Mouse (Mus musculus) hindbrain, embryonic 11.5 days (tissue): Measurements from ENCODE around the gene Smap2. TPM values are rescaled to one million over a fixed set of nuclear protein-coding genes. Genes with fewer than 3 reads are reported as not detected.

Experiments used
- ATAC-seq: fragments of 200-750 bp; cut with Nextera tagmentation; 2 replicates; pipeline ENCODE4 v1.8.0; 2017; ENCODE audit warnings: mild to moderate bottlenecking, moderate TSS enrichment, moderate library complexity; ENCODE audit not compliant: low FRiP score
- DNase-seq: peaks from one replicate; pipeline ENCODE4 v3.0.0-alpha.2; 2015; ENCODE audit warnings: low spot score
- H3K27ac ChIP-seq: fragments of 300-500 bp; sonication (generic); 2 replicates; pipeline ENCODE4 v1.5.1; 2014; ENCODE audit warnings: mild to moderate bottlenecking, low read depth, low read length
- H3K27me3 ChIP-seq: fragments of 300-500 bp; sonication (generic); 2 replicates; pipeline ENCODE4 v1.6.1; 2014; ENCODE audit warnings: mild to moderate bottlenecking, low read length, moderate library complexity, mixed read lengths; ENCODE audit not compliant: control insufficient read depth, insufficient read depth
- H3K36me3 ChIP-seq: fragments of 300-500 bp; sonication (generic); 2 replicates; pipeline ENCODE4 v1.6.1; 2014; ENCODE audit warnings: mild to moderate bottlenecking, low read length, moderate library complexity, mixed read lengths; ENCODE audit not compliant: control insufficient read depth, insufficient read depth
- H3K4me1 ChIP-seq: fragments of 300-500 bp; sonication (generic); replicated peaks from 2 replicates; pipeline ENCODE4 v1.6.1; 2014; ENCODE audit warnings: low read length, mixed read lengths; ENCODE audit not compliant: control insufficient read depth, insufficient read depth
- H3K4me2 ChIP-seq: fragments of 300-500 bp; sonication (generic); replicated peaks from 2 replicates; pipeline ENCODE4 v1.6.1; 2014; ENCODE audit warnings: mild to moderate bottlenecking, low read depth, low read length
- H3K4me3 ChIP-seq: fragments of 300-500 bp; sonication (generic); 2 replicates; pipeline ENCODE4 v1.5.1; 2014; ENCODE audit warnings: low read depth, low read length
- H3K9ac ChIP-seq: fragments of 300-500 bp; sonication (generic); 2 replicates; pipeline ENCODE4 v1.6.1; 2014; ENCODE audit warnings: low read depth, low read length
- H3K9me3 ChIP-seq: fragments of 300-500 bp; sonication (generic); 2 replicates; pipeline ENCODE4 v1.6.1; 2016; ENCODE audit warnings: low read length; ENCODE audit not compliant: control insufficient read depth
- WGBS: fragments of 180-500 bp; shearing (Covaris S2); extraction: QIAGEN DNeasy Blood & Tissue Kit; methylation state at CpG from one replicate; pipeline ENCODE4 v1.1.7; 2014; 5-methylcytosine and 5-hydroxymethylcytosine counted together
- polyA plus RNA-seq: library from polyadenylated mRNA; unstranded; fragments of >200 nt; fragmentation: Nextera tagmentation; extraction: Ambion mirVana; gene quantifications from 2 replicates; pipeline ENCODE4 v1.2.1, GENCODE M21; 2014

Smap2 gene
- polyA plus RNA-seq, 1 experiment from 2014 or later, result 21.9 TPM

GRCm38 (mm10) chr4:121014594-121015267 is 2.3 kb downstream of the Smap2 start:
- no peak for ATAC-seq
- H3K4me2 ChIP-seq, result no peak overlapping the region

GRCm38 (mm10) chr4:121010770-121011549 is 6.1 kb downstream of the Smap2 start:
- Histone ChIP-seq H3K27ac (no peak overlapping the region), H3K9me3 (no peaks in the 10 kb centered on the region), H3K4me3 (no peak overlapping the region), H3K9ac (no peak overlapping the region), H3K36me3 (no peaks in the 10 kb centered on the region), H3K4me2 (no peak overlapping the region), H3K27me3 (no peaks in the 10 kb centered on the region), H3K4me1 (no peaks in the 10 kb centered on the region)
- DNase-seq (no peak), ATAC-seq (no peak)
- WGBS, result 85% methylated on average over 11 of the region's 11 CpGs

More at GRCm38 (mm10) chr4:121014594-121015267, 2.3 kb downstream of the Smap2 start:
- no peaks in the 10 kb centered on the region for H3K36me3 ChIP-seq
- DNase-seq, result no peak
- no peak overlapping the region for H3K27ac ChIP-seq
- no peaks in the 10 kb centered on the region for H3K27me3 ChIP-seq
- no peak overlapping the region for H3K4me3 ChIP-seq
- H3K9ac ChIP-seq, result no peak overlapping the region
- WGBS, result 85% methylated on average over 10 of the region's 10 CpGs
- H3K9me3 ChIP-seq, result no peaks in the 10 kb centered on the region
- no peaks in the 10 kb centered on the region for H3K4me1 ChIP-seq

DNA sequence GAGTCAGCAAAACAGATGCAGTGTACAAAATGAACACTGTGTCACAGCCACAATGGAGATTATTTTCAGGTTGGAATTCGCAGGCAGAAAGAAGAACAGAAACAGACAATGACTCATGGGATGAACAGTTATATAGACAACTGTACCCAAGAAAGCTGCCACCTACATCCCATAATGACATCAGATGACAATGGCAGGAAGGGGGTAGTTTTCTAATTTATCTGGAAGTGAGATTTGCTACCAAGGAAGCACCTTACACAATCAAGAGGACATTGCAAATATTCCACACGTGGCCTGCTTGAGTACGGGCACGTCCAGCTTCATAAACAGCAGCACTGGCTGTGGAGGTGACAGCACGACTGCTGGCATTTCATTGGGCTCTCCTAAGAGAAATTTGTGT is 7.9 kb downstream of the Smap2 start:
- DNase-seq, result no peak
- Histone ChIP-seq H3K4me2 (no peak overlapping the region), H3K27ac (no peak overlapping the region), H3K9ac (no peak overlapping the region), H3K9me3 (no peaks in the 10 kb centered on the region), H3K4me3 (no peak overlapping the region), H3K4me1 (no peaks in the 10 kb centered on the region), H3K27me3 (no peaks in the 10 kb centered on the region), H3K36me3 (no peaks in the 10 kb centered on the region)
- 84% methylated on average over 5 of the region's 5 CpGs for WGBS
- ATAC-seq, result no peak

DNA sequence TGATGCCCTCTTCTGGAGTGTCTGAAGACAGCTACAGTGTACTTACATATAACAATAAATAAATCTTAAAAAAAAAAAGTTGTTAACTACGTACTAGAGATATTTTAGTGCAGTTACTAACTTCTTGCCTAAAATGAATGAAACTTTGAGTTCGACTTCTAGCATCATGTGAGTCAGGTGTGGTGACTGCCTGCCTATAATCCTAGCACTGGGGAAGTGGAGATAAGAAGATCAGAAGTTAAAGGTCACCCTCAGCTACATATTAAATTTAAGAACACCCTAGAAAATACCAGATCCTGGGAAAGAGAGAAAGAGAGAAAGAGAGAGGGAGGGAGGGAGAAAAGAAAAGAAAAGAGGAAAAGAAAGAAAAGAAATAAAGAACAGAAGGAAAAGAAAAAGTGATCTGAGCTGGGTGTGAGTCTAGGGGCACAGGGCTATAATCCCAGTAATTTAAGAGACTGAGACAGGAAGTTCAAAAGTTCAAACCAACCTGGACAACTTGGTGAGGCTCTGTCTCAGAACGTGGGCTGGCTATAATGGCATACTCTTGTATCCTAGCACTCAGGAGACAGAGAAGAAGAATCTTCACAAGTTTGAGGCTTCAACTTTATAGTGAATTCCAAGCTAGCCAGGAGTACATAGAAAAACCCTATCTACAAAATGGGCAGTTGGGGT is 8.8 kb downstream of the Smap2 start:
- Histone ChIP-seq H3K27me3 (no peaks in the 10 kb centered on the region), H3K36me3 (no peaks in the 10 kb centered on the region), H3K9ac (no peak overlapping the region), H3K27ac (no peak overlapping the region), H3K4me3 (no peak overlapping the region), H3K9me3 (no peaks in the 10 kb centered on the region), H3K4me1 (peaks cover 3% of the 10 kb centered on the region), H3K4me2 (no peak overlapping the region)
- WGBS, result 85% methylated on average over 3 of the region's 3 CpGs
- no peak for DNase-seq
- ATAC-seq, result no peak

DNA sequence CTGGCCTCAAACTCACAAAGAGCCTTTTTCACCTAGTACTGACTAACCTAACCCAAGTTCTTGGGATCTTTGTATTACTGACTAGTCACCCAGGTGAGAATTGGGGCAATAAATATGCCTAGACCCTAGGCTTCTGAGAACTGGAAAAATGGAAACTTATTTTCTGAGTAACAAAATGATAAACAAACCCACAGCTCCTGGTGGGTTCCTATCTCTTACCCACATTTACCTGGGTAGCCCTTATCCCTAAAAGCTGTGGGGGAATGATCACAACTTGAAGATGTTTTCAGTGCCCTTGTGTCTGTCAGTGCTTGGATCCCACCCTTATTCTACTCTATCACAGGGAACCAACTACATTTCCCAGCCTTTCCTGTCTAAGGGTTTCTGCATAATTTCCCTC is 10.0 kb downstream of the Smap2 start:
- DNase-seq (no peak), ATAC-seq (no peak)
- Histone ChIP-seq H3K27me3 (no peaks in the 10 kb centered on the region), H3K9ac (no peak overlapping the region), H3K4me3 (no peak overlapping the region), H3K9me3 (no peaks in the 10 kb centered on the region), H3K4me1 (peaks cover 3% of the 10 kb centered on the region), H3K27ac (no peak overlapping the region), H3K36me3 (no peaks in the 10 kb centered on the region), H3K4me2 (no peak overlapping the region)

DNA sequence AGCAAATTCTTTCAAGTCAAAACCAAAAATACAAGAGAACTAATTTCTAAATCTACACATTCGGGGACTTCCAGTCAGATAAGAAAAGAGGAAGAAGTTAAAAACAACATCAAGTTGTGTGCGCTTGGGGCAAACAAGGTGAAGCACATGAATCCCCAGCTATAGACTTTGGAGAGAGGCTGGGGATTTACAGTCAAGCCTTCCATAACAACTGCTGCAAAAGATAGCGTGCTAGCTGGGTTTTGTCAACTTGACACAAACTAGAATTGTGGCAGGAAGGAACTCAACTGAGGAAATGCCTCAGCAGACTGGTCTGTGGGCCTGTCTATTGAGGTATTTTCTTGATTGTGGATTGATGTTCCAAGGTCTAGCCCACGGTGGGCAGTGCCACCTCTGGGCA is 12.4 kb downstream of the Smap2 start:
- Histone ChIP-seq H3K9ac (no peak overlapping the region), H3K9me3 (no peaks in the 10 kb centered on the region), H3K4me2 (no peak overlapping the region), H3K4me1 (peaks cover 3% of the 10 kb centered on the region), H3K27me3 (no peaks in the 10 kb centered on the region), H3K36me3 (no peaks in the 10 kb centered on the region), H3K4me3 (no peak overlapping the region), H3K27ac (no peak overlapping the region)
- 82% methylated on average over 4 of the region's 4 CpGs for WGBS
- DNase-seq, result no peak
- ATAC-seq, result no peak

DNA sequence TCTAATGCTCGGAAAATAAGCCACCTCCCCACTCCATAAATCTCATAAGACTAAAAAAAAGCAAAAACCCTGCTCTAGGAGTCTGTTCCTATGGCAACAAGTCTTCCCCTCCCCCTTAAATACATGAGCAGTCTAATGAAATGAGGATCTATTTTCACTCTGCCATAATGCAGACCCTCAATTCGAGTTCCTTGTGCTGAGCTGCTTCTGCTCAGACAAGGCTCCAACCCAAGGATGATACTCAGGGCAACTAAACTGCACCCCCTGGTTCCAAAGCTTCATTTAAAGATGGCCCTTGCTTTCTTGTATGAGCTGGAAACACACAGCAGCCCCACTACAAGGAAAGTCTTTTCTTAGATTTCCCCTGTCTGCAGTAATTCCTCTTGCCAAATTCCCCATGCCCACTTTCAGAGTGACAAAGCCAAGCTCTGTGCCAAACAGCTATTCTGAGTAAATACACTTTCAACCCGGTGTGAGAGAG is 13.4 kb downstream of the Smap2 start:
- Histone ChIP-seq H3K9ac (no peak overlapping the region), H3K4me1 (peaks cover 3% of the 10 kb centered on the region), H3K27me3 (no peaks in the 10 kb centered on the region), H3K4me2 (no peak overlapping the region), H3K36me3 (no peaks in the 10 kb centered on the region), H3K4me3 (no peak overlapping the region), H3K9me3 (no peaks in the 10 kb centered on the region), H3K27ac (peak overlapping the region; percentile 53)
- peak; percentile 34 for DNase-seq
- 39% methylated on average over 3 of the region's 3 CpGs for WGBS
- ATAC-seq, result peak; percentile 48

- 19% methylated on average over 8 of the region's 8 CpGs for WGBS
- Histone ChIP-seq H3K9ac (no peak overlapping the region), H3K36me3 (no peaks in the 10 kb centered on the region), H3K4me3 (no peak overlapping the region), H3K27me3 (no peaks in the 10 kb centered on the region), H3K4me2 (no peak overlapping the region), H3K27ac (peak overlapping the region; percentile 75; the same call in 1 of the 2 replicates), H3K9me3 (no peaks in the 10 kb centered on the region), H3K4me1 (peaks cover 3% of the 10 kb centered on the region)
- peak; percentile 79 for ATAC-seq
- peak; percentile 44 for DNase-seq
Observed at GRCm38 (mm10) chr4:121002400-121003171, 14.5 kb downstream of the Smap2 start.
